Mouse (Mus musculus) cortical plate, adult 2 months (tissue): ENCODE measurements around the gene Gm13128.

Experiments used
- CTCF ChIP-seq: fragments of 200-500 bp; IDR thresholded peaks from 2 replicates; pipeline ENCODE4 v1.5.1; 2011; ENCODE audit warnings: mild to moderate bottlenecking, control low read depth, low read length; ENCODE audit not compliant: insufficient read depth; ENCODE audit errors: extremely low read depth
- POLR2A ChIP-seq: fragments of 200-500 bp; IDR thresholded peaks from 2 replicates; pipeline ENCODE4 v1.6.1; 2011; ENCODE audit warnings: mild to moderate bottlenecking, low read length, control low read depth; ENCODE audit not compliant: insufficient read depth; ENCODE audit errors: extremely low read depth

GRCm38 (mm10) chr4:144377911-144378310, 47.9 kb downstream of the Gm13128 start, which contains the start of gene Pramef20:
- TF ChIP-seq CTCF, result no peak
- no peak for TF ChIP-seq POLR2A
